Mouse (Mus musculus): ENCODE data around the gene Entpd2.

Gene Entpd2

DNA sequence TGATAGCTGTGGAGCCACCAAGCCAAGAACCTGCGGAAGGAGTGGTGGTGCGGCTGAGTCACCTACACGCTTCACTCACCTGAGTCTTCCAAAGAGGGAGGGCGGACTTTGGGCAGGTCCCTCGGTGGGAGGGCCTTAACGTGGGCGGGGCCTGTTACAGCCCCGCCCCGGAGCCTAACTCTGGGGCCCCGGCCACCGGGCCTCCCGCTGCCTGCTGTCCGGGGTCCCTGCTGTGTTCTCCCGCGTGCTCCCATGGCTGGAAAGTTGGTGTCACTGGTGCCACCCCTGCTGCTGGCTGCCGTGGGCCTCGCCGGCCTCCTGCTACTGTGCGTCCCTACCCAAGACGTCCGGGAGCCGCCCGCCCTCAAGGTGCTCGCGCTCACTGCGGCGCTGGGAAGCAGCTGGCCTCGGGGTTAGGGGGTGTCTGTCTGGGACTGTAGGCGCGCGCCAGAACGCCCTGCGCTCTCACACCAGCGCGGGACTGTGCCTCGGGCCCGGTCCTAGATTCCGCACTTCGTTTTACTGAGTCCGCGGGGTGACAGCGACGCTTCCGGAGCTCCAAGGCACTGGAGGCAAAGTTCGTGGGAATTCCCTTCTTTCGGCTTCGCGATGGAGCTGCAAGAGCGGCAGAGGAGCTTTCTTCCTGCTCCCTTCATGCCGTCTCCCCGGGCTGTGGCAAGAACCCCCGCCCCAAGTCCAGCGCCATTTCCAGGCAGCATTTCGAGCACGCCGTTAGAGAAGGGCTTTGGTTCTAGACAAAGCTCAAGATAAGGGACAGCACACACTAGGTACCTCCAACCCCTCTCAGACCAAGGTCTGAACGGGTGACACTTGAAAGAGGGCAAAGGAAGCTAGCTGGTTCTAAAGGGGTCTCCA is at the start of gene Entpd2:
Gene Entpd2, plus strand, starts transcription at position 154 of the 876 bp plus-strand sequence.
- DNase-seq, result peak; percentile 66

DNA sequence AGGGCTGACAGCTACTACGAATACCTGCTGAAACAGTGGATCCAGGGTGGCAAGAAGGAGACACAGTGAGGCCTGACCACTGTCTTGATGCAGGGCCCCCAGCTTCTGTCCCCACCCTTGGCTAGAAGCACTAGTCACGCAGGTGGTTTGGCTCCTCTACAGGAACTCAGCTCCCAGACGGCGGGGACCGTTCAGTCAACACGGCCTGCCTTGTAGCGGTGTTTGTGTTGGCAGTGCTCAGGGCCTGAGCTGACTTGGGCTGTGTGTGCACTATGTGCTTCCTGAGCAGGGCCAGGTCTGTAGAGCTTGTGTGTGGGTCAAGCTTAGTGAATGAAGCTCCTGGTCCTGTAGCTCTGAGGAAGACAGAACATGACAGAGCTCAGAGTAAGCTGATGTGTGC is 47.5 kb upstream of the Entpd2 start:
- DNase-seq, result no peak

DNA sequence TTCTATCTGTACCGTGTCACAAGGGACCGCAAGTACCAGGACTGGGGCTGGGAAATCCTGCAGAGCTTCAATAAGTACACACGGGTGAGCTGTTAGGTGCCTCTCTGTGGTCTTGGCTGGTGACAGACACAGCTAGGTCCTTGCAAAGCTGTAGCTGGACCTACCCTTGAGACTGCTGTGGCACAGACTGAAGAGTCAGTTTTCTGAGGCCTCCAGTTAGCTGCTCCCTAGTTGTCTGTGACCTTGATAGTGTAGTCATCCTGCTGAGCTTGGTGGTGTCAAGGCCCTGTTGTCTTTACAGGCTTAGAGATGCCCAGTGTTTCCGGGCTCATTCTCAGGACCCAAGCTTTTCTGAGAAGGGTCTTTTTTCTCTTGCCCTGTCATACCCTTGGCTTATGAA is 46.2 kb upstream of the Entpd2 start:
- no peak for DNase-seq

DNA sequence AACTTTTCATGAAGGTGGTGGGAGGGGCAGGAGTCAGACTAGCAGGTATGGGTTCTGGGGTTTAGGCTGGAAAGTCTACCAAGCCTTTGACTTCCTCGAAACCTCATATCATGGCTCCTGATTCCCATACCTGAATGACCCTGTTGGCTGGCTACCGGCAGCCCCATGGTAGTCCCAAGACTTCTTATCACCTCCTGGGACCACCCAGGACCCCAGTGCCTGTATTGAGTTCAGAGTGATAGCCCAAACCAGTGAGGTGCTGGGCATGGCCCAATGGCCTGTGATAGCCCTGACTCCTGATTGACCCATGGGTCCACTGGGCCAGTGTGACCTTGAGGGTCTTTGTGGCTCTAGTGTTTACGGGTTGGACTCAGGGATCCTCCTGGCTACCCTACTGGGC is 45.0 kb upstream of the Entpd2 start:
- DNase-seq, result no peak

DNA sequence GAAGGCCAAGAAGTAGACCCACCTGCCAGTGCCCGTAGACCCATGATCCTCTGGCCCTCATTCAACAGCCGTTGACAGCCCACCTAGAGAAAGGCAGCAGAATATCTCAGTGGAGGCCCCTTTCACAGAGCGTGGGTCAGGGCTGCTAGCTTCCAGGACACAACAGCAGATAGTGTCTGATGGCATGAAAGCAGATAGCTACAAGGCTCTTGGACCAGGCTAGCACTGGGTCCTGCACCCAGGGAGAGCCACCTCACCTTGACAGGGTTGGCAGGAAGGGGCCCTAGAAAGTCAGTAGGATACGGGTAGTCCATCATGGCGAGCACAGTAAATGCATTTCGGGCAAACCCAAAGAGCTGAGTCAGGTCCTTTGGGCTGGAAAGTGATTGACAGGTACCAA is 41.5 kb upstream of the Entpd2 start:
- DNase-seq, result no peak

DNA sequence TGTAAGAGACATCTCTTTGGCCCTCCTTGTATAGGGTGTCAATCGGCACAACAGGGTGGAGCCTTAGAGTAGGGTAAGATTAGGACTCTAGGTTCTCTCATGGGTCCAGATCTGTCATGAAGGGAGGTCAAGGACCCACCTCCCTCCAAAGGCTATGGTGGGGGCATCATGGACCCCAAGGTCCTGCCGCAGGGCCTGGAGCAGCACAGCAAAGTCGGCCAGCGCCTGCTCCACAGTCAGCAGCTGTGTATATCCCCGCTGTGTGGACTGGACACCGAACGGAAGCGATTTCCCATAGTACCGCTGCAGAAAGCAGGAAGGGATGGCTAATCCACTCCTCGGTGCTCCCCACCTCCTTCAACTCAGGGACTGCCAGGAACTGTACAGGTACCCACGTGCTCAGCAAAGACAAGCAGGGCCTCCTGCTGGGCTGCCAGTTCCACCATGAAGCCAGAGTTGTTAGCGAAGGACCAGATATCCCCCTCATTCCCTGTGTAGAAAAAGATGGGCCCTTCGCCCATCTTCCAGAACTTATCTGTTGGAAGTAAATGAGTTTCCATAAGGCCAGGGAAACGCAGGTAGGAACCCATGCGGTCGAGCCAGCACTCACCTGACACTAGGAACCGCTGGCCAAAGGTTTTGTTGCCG is 40.1 kb upstream of the Entpd2 start:
- DNase-seq, result no peak

DNA sequence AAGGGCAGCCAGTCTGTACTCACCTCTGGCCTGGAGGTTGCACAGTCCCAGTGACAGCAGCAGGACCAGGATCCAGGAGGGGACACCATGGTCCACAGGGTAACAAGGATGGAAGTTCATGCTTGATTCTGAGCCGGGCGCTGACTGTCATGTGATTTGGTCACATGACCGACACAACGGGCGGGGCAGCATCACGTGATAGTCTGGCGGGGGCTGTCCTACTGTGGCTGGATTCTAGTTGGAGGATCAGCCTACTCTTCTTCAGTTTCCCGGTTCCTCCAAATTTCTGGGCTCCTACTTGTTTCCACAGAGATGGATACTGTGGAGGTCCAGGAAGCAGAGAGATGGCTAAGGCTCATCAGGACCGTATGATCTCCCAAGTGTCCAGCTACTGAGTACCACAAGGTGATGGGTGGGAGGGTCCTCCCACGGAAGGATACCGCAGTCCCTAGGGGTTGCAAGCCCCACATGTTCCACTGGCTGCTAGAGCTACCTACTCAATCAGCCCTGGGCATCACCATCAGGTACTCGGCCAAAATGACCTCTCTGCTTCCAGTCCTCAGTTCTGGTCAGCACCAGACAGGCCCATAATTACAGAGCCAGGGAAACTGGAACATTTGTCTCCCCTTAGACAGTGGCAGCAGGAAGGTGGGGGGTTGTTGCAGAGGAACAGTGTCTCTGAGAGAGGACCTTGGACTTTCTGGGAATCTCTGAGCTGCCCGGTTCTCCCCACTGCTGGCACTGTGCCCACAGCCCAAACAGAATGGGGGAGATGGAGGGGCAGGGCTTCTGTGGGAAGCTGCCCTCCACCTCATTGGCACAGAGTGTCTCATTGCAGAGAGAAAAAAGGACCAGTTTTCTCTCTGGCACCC is 39.2 kb upstream of the Entpd2 start, which contains the start of gene Dpp7:
Gene Dpp7, minus strand, starts transcription at position 152 of the 872 bp plus-strand sequence.
- DNase-seq, result peak; percentile 86

DNA sequence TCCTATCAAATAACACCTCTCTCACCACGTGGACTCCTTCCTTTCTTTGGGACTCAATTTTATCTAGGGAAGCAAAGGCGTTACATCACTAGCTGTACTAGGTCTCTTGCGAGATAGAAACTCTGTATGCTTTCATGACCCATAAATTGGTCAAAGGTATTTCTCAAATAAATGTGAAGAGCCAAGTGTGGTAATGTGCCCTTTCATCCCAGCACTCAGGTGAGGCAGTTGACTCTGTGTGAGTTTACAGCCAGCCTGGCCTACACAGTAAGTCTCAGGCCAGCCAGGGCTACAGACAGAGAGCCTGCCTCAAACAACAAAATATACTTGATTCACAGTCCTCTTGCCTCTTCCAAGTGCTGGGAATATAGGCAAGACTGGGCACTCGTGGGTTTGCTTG is 35.8 kb upstream of the Entpd2 start:
- DNase-seq, result no peak

DNA sequence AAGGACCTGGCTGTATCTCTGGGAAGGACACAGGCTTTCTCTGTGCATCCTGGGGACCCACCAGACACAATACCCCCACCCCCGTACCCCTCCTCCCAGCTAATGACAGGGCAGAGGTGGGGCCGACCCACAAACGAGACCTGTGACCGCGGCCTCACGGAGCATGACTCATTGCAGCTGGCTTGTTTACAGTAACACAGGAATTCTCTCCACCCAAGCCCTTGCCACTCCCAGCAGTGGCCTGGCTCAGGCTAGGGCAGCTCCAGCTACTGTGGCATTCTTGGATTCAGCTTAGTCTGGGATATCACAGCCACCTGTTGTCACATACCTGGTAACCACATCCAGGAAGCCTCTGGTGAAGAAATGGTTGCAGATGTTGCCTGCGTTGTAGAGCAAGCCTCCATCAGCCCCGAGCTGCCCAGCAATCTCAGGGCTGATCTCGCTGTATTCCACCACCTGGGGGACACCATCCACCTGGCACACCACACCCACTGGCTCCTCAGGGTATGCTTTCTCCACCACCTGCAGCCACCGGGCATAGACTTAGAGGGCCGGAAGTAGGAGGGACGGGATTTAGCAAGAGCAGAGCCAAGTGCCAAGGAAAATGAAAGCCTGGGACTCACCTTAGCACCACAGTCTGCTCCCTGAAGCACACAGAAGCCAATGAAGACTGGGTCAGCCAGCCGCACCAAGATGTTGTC is 32.0 kb upstream of the Entpd2 start:
- DNase-seq, result no peak

DNA sequence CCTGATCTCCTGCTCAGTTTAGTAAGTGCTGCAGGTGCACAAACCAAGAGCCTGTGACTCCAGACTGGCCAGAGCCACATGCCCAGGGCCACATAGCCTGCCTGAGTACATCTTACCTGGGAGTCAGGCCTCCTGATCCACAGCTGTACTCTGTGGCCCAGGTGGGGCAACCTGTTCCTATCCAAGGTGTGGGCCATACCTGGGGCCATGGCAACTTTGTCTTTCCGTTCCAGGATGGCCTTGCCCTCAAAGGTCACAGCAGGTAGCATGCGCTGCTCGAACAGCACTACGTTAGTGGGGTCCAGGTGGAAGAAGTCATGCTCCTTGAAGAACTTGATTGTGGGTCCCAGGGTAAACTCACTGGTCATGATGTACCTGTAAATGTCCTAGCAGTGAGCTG is 31.4 kb upstream of the Entpd2 start:
- DNase-seq, result no peak

DNA sequence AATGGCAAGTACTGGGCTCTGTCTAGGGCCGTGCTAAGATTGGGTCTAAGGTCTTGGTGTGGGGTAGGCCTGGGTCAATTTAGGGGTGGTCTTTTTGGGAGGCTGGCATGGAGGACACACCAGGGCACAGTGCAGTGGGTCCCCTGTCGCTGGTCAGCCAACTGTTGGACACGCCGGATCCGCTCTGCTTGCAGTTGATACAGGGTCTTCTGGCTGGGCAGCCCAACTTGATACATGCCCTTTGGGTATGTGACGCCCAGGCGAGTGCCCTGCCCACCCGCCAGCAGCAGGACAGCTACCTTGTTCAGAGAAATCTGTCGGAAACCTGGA is 30.9 kb upstream of the Entpd2 start:
- DNase-seq, result no peak

DNA sequence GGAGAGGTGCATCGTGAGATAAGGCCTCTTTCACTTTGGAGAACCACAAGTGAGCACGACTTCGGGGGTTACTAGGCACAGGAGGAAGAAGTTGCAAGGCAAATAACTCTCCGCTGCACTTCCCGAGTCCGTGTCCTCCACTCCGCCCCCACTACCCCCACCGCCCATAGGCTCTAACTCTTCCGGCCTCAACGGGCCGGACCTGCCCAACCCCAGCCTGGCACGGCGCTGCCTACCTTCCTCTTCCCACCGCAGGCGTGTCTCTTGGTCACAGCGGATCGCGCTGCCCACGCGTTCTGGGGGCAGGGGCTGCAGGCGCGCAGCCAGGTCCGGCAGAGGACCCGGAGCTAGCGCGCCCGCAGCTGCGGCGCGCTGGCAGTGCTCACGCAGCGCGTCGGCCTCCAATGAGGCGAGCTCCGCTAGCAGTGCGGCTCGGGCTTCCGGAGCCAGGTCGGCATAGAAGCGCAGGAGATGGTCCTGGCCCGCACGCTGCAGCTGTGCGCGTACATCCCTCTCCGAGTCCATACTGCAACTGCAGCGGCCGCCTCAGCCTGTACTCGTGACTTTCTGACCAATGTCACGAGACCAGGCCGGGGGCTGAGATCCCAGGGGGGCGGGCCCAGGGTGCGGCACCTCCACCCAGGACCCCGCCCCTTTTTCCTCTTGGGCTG is 30.4 kb upstream of the Entpd2 start, which contains the start of gene Uap1l1:
Gene Uap1l1, minus strand, starts transcription at position 592 of the 671 bp plus-strand sequence.
- peak; percentile 92 for DNase-seq

DNA sequence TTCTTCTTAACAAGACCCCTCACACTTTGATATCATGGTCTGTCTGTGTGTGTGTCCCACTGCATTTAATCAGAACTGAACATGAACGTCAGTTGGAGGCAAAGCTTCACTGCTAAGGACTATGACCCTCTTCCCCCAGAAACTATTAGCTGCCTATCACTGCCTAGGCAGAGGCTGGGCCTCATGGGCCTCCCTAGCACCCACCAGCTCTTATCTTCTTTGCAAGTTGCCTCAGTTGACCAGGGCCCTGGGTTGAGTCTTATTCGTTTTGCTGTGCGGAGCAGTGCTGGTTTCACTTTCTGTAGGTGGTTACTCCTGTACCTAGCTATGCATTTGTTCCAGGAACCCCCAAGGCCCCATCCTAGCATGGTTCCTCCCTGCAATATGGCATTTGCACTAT is 25.7 kb upstream of the Entpd2 start:
- DNase-seq, result no peak

DNA sequence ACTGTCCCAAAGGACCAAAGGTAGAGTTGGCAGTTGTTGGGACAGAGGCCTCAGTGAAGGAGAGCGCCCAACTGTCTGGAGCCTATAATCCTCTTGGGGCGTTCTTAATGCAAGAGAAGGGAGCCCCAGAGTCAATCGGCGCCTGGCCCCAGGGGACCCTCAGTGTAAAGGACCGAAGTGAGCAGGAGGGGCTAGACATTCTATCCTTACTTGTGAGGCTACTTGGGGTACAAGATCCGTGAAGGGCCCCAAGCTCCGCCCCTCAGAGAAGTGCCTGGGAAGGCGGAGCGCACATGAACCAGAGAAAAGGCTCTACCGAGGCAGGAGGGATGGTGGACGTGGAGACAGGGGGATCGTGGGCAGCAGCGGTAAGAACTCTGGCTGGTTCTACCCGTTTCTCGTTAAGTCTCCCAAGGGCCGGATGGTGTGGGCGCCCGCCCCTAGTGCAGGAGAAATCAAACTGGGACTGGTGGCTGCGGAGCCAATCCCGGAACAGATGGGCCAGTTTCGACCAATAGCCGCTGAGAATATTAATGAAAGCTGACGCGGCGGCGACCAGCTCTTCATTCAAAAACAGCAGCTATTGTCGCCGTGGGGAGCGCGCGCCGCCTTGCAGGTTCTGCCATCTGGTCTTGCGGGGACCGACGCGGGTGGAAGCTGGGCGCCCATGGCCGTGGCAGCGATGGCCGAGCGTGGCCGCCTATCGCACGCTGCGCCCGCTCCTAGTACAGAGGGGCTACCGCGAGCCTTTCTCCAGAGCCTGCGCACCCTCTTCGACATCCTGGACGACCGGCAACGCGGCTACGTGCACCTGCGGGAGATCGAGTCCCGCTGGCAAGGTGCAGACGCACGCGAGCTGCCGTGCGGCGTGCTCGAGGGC is 23.7 kb upstream of the Entpd2 start, which contains the start of gene Sapcd2:
Gene Sapcd2, plus strand, starts transcription at position 558 of the 880 bp plus-strand sequence.
- DNase-seq, result peak; percentile 92

DNA sequence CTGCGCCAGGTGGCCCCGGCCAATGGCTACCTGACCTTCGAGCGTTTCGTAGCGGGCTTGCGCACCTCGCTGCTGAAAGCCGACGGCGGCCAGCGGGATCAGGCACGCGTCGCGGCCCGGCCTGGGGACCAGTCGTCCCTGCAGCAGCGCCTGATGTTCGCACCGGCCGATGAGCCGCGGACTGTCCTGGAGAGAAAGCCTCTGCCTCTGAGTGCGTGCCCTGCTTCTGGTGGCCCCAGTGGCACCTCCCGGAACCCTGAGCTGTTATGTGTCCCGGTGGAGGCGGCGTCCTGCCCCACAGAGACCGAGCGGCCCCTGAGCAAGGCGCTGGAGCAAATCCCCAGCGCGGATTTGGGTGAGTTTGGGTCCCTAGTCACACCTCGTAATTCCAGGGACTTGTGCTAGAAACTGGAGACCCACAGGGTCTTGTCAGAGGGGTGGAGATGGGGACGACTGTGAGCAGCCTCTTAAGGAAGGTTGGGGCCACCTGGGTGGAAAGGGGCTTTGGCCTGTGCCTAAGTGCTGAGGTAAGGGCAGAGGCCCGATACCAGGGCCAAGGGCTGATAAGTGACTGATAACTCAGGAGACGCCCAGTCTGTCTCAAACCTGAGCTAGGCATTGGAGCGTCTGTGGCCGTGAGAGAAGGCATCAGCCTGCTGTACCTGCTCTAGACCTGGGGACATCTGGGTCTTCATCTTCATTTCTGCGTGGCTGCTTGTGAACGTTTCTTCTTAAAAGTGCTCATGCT is 22.9 kb upstream of the Entpd2 start:
- DNase-seq, result no peak

DNA sequence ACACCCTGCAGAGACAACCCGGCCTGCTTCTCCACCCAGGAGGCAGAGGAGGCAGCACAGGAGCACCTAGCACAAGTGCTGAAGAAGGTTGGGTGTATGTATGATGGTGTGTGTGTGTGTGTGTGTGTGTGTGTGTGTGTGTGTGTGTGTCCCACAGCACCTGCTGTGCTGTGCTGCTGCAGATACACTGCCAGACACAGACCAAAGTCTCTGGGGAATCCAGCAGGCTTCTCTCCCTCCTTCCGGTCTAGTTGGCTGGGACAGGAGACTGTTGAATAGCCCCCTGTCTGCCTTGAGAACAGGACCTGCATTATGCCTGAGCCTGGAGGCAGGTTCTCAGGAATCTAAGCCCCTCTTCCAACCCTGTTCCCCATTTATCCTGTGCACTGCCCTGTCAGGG is 22.2 kb upstream of the Entpd2 start:
- no peak for DNase-seq

DNA sequence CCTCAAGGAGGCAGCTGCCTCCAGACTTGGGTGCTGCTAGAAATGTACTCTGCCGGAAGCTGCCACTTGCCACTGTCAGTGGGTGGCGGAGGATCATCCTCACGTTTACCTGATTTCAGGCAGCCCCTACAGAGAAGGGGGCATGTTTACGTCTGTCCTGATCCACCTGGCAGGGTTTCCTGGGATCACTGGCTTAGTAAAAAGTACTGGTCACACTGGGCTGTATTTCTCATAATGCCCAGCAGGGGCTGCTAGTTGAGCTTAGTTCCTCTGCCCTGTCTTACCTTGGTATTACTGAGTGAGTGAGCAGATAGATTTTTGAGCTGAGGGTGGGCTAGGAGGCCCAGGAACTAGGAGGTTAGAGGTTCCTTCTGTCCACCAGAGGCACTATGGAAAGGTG is 19.1 kb upstream of the Entpd2 start:
- DNase-seq, result peak; percentile 71

DNA sequence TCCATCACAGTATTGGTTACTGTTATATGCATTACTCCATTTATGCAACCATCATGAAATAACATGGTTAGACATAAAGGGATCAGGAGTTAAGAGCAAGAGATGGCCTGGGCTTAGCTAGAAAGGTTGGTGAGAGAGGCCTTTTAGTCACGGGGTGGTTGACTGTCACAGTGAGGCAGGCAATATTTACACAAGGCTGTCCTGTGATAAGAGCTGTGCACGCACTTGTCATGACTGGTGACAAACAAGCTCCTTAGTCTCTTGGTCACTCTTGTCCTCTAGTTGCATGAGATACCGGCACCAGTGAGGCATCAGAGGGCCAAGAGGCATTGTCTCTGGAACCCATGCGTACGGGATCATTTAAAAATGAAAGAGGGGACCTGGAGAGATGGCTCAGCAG is 11.2 kb upstream of the Entpd2 start:
- DNase-seq, result no peak

DNA sequence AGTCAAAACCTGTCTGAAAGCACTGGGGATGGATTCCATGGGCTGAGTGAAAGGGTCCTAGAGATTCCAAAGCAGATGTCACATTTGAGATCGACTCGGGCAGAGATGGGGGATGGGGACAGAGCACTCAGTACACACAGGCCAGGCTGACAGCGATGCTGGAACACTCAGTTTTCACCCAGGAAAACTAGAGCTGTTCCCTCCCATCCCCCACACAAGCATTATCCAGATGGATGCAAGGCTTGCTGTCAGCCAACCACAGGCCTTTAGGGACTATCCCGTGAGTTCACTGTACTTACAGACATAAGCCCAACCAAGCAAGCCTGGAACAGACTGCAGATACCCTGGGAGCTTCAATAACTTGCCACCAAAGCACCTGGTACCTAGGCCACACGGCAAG is 4.4 kb upstream of the Entpd2 start:
- no peak for DNase-seq
